8 mouse cellular contexts compared by ENCODE assay signal in the genomic region with DNA sequence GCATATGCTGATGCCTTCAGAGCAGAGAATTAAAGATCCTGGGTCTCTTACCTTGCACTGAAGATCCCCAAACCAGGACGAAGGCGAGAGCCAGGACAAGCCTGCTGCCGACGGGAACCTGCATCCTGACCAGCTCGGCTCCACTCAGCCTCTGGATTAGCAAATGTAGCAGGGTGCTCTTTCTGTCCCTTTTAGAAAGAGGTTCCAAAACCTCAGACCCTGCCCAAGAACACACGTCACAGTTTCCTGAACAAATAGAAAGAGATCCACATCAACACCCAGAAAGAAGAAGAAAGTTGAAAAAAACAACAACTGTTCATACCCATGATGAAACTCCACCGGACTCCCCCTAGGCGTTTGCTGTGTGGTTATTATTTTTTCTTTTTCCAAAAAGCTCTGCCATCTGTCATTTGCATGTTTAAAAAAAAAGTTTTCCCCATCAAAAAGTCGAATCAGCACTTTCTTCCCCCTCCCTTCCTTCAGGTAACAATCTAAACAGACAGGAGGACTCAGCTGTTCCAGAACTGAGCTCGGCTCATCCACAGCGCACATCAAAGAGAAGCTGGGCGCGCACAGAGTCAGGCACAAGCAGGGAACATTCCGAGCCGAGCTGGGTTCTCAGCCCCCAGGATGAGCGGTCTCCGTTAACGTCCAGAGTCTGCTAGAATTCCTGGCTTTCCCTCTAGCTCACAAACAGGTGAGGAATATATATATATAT. TPM values are rescaled to one million over a fixed set of nuclear protein-coding genes. Genes with fewer than 3 reads are reported as not detected.
DNase-seq lines count a peak whose midpoint lies in the region; ATAC-seq and TF ChIP-seq lines count a peak whose summit lies in the region.

No protein-coding gene starts in this region.

- H3K4me3 ChIP-seq in CH12.LX (replicated peaks in 1 of 3; ENCODE audit: low read depth in 2 of 3, low read length in 2 of 3, poor library complexity in 1 of 3): peak overlapping the region; percentile 46 to 76 (median 66)
- peak overlapping the region; percentile 28 for H3K4me3 ChIP-seq in hindbrain, embryonic 15.5 days
- peak overlapping the region; percentile 52 for H3K4me3 ChIP-seq in liver, adult 2 months (ENCODE audit: insufficient read depth, low read depth, low read length)
- peak overlapping the region; percentile 20 for H3K4me3 ChIP-seq in midbrain, embryonic 16.5 days (ENCODE audit: low read depth, low read length)

- no peaks in the 10 kb centered on the region for H3K36me3 ChIP-seq in CH12.LX (replicated peaks in 1 of 2; ENCODE audit: control insufficient read depth in 1 of 2, insufficient read depth in 1 of 2, low read length in 1 of 2)
- no peaks in the 10 kb centered on the region for H3K36me3 ChIP-seq in hindbrain, embryonic 15.5 days
- H3K36me3 ChIP-seq in liver, adult 2 months (ENCODE audit: control insufficient read depth, insufficient read depth, low read length): no peaks in the 10 kb centered on the region
- no peaks in the 10 kb centered on the region for H3K36me3 ChIP-seq in midbrain, embryonic 16.5 days (ENCODE audit: control insufficient read depth, insufficient read depth, low read length)

- in situ Hi-C loops in CH12.LX (cut with MboI; ENCODE audit: low pct_ligation_motif_present, low pct_unique_long_range_greater_than_20kb, low sequenced_read_pairs): loop anchor here (5.0 kb wide), 1 partner anchor 35 kb away; no protein-coding TSS in a partner anchor

- 21% methylated on average over 18 of the region's 18 CpGs for WGBS in hindbrain, embryonic 15.5 days
- WGBS in liver, adult 2 months: 10% methylated on average over 18 of the region's 18 CpGs
- 13% methylated on average over 18 of the region's 18 CpGs for WGBS in midbrain, embryonic 16.5 days

- peak; percentile 58 for TF ChIP-seq EP300 in CH12.LX (IDR thresholded peaks at IDR 0.05; ENCODE audit: low read length)

- dilution Hi-C loops in CH12.LX (cut with MboI; ENCODE audit: extremely low pct_ligation_motif_present, extremely low pct_unique_long_range_greater_than_20kb, low sequenced_read_pairs): no loop called here

- peak overlapping the region; percentile 91 for H3K4me2 ChIP-seq in CH12.LX (ENCODE audit: insufficient read depth, low read depth, poor library complexity, severe bottlenecking)
- peak overlapping the region; percentile 53 for H3K4me2 ChIP-seq in hindbrain, embryonic 15.5 days
- H3K4me2 ChIP-seq in midbrain, embryonic 16.5 days (ENCODE audit: low read length): peak overlapping the region; percentile 58

- H3K27ac ChIP-seq in CH12.LX (ENCODE audit: insufficient read depth, low read depth): peak overlapping the region; percentile 87
- H3K27ac ChIP-seq in hindbrain, embryonic 15.5 days (replicated peaks): no peak overlapping the region
- peak overlapping the region; percentile 63 for H3K27ac ChIP-seq in liver, adult 2 months (replicated peaks; ENCODE audit: insufficient read depth, low read depth, low read length)
- 0 out of 2 replicates have a peak overlapping the region, but pooled peaks have one; percentile 9 for H3K27ac ChIP-seq in midbrain, embryonic 16.5 days (ENCODE audit: low read length)

- no peak for TF ChIP-seq CTCF in CH12.LX (conservative IDR thresholded peaks at IDR 0.05 in 1 of 2, IDR thresholded peaks at IDR 0.05 in 1 of 2; ENCODE audit: low read depth in 2 of 2, low read length in 2 of 2)
- no peak for TF ChIP-seq CTCF in liver, adult 2 months (IDR thresholded peaks at IDR 0.05; ENCODE audit: low read depth, low read length)

- TF ChIP-seq POLR2A in CH12.LX (IDR thresholded peaks at IDR 0.05; ENCODE audit: low read depth, low read length): peak; percentile 94
- peak; percentile 51; the same call in 1 of the 2 replicates for TF ChIP-seq POLR2A in liver, adult 2 months (IDR thresholded peaks at IDR 0.05; ENCODE audit: extremely low read depth, insufficient read depth, low read length)

- peak overlapping the region; percentile 93 for H3K9ac ChIP-seq in CH12.LX (ENCODE audit: insufficient read depth, low read depth)
- H3K9ac ChIP-seq in hindbrain, embryonic 15.5 days: no peak overlapping the region
- peak overlapping the region; percentile 41; the same call in 1 of the 2 replicates for H3K9ac ChIP-seq in liver, adult 2 months (ENCODE audit: low read depth, low read length)
- H3K9ac ChIP-seq in midbrain, embryonic 16.5 days (ENCODE audit: low read depth, low read length): no peak overlapping the region

- H3K27me3 ChIP-seq in CH12.LX (replicated peaks): no peaks in the 10 kb centered on the region
- 0 out of 2 replicates have a peak, but pooled peaks cover 8% of the 10 kb centered on the region for H3K27me3 ChIP-seq in hindbrain, embryonic 15.5 days
- H3K27me3 ChIP-seq in liver, adult 2 months (ENCODE audit: control insufficient read depth, insufficient read depth, low read length): no peaks in the 10 kb centered on the region
- H3K27me3 ChIP-seq in midbrain, embryonic 16.5 days (ENCODE audit: control insufficient read depth, insufficient read depth, low read depth, low read length): no peaks in the 10 kb centered on the region

- H3K79me2 ChIP-seq in CH12.LX (replicated peaks; ENCODE audit: control insufficient read depth, extremely low read depth, insufficient read depth, poor library complexity, severe bottlenecking): peaks cover 40% of the 10 kb centered on the region
- H3K79me2 ChIP-seq in liver, adult 2 months (ENCODE audit: control insufficient read depth, insufficient read depth, low read length): peaks cover 2% of the 10 kb centered on the region; the same call in 1 of the 2 replicates

- peak; percentile 84 for DNase-seq in CH12.LX (ENCODE audit: extremely low read depth)
- peak; percentile 39 to 65 for DNase-seq in adrenal gland, postnatal 36 days
- DNase-seq in gastrocnemius, adult 18-20 months (ENCODE audit: low spot score): peak; percentile 79
- DNase-seq in liver, adult 2 months (ENCODE audit: extremely low read depth, low read depth, low spot score): peak; percentile 41
- DNase-seq in thymus, postnatal 0 days (ENCODE audit: low spot score): peak; percentile 76
- no peak for DNase-seq in right cerebral cortex, postnatal 10 days (ENCODE audit: low spot score in 2 of 2)

- peaks cover 8 to 59% of the 10 kb centered on the region in 2 experiments for H3K4me1 ChIP-seq in CH12.LX (ENCODE audit: control insufficient read depth in 1 of 2, insufficient read depth in 2 of 2)
- peaks cover 6% of the 10 kb centered on the region for H3K4me1 ChIP-seq in hindbrain, embryonic 15.5 days (replicated peaks)
- H3K4me1 ChIP-seq in liver, adult 2 months (ENCODE audit: control insufficient read depth, insufficient read depth, low read length): peaks cover 1% of the 10 kb centered on the region; the same call in 1 of the 2 replicates
- peaks cover 5% of the 10 kb centered on the region; the same call in 1 of the 2 replicates for H3K4me1 ChIP-seq in midbrain, embryonic 16.5 days (ENCODE audit: control insufficient read depth, insufficient read depth, low read length)

- TF ChIP-seq RAD21 in CH12.LX (IDR thresholded peaks at IDR 0.05; ENCODE audit: low read depth, low read length): no peak

- ATAC-seq in hindbrain, embryonic 15.5 days (ENCODE audit: low FRiP score, low read depth): no peak
- no peak for ATAC-seq in midbrain, embryonic 16.5 days

- peaks cover 2% of the 10 kb centered on the region for H3K9me3 ChIP-seq in CH12.LX (replicated peaks; ENCODE audit: low read length)
- no peaks in the 10 kb centered on the region for H3K9me3 ChIP-seq in hindbrain, embryonic 15.5 days
- H3K9me3 ChIP-seq in midbrain, embryonic 16.5 days (replicated peaks; ENCODE audit: control insufficient read depth, low read length, poor library complexity, severe bottlenecking): no peaks in the 10 kb centered on the region

RNA-seq across cellular contexts. Expression of a gene that starts 19.5 kb away (rescaled TPM):
- total RNA-seq in CH12.LX (2012; rRNA removed): 334 and 519 TPM in 2 replicates
- 516 and 530 TPM in 2 replicates for total RNA-seq in CH12.LX (2014; rRNA removed)
- 154 and 189 TPM in 2 replicates for polyA plus RNA-seq in CH12.LX (2012; ENCODE audit: insufficient read length, low read depth)
- 10 to 100 TPM; 40.5 to 65.4 TPM for total RNA-seq in adrenal gland, postnatal 36 days (2021)
- 10 to 100 TPM; 10.5 to 15.0 TPM for total RNA-seq in gastrocnemius, adult 18-20 months (2021)
- polyA plus RNA-seq in hindbrain, embryonic 15.5 days (2015; fragmentation: Nextera tagmentation; extraction: Ambion mirVana): 10.1 and 11.5 TPM in 2 replicates
- total RNA-seq in liver, adult 2 months (2014; rRNA removed): 11.9 and 15.9 TPM in 2 replicates
- polyA plus RNA-seq in liver, adult 2 months (2012; rRNA removed): 4.3 and 5.0 TPM in 2 replicates
- 9.4 and 9.6 TPM in 2 replicates for polyA plus RNA-seq in midbrain, embryonic 16.5 days (2015; fragmentation: Nextera tagmentation; extraction: Ambion mirVana)
- 306 and 319 TPM in 2 replicates for polyA plus RNA-seq in thymus, postnatal 0 days (2015; fragmentation: Nextera tagmentation; extraction: Ambion mirVana)

RNA-seq across cellular contexts. Expression of a gene that starts 21.1 kb away (rescaled TPM):
- total RNA-seq in CH12.LX (2012; rRNA removed) (14.2 and 17.1 TPM in 2 replicates), CH12.LX (2014; rRNA removed) (33.5 and 37.6 TPM in 2 replicates)
- 32.3 and 32.5 TPM in 2 replicates for polyA plus RNA-seq in CH12.LX (2012; ENCODE audit: insufficient read length, low read depth)
- 10 to 100 TPM; 50.6 to 59.9 TPM for total RNA-seq in adrenal gland, postnatal 36 days (2021)
- total RNA-seq in gastrocnemius, adult 18-20 months (2021): 10 to 100 TPM; 27.5 to 30.4 TPM
- polyA plus RNA-seq in hindbrain, embryonic 15.5 days (2015; fragmentation: Nextera tagmentation; extraction: Ambion mirVana): 53.9 and 57.2 TPM in 2 replicates
- total RNA-seq in liver, adult 2 months (2014; rRNA removed): 34.1 and 39.7 TPM in 2 replicates
- 7.2 and 7.7 TPM in 2 replicates for polyA plus RNA-seq in liver, adult 2 months (2012; rRNA removed)
- 55.9 and 59.0 TPM in 2 replicates for polyA plus RNA-seq in midbrain, embryonic 16.5 days (2015; fragmentation: Nextera tagmentation; extraction: Ambion mirVana)
- 63.8 and 67.8 TPM in 2 replicates for polyA plus RNA-seq in thymus, postnatal 0 days (2015; fragmentation: Nextera tagmentation; extraction: Ambion mirVana)

RNA-seq across cellular contexts. Expression of a gene that starts 58.2 kb away (rescaled TPM):
- total RNA-seq in CH12.LX (2012; rRNA removed) (41.5 and 45.7 TPM in 2 replicates), CH12.LX (2014; rRNA removed) (69.3 and 69.5 TPM in 2 replicates)
- 62.0 and 62.7 TPM in 2 replicates for polyA plus RNA-seq in CH12.LX (2012; ENCODE audit: insufficient read length, low read depth)
- total RNA-seq in adrenal gland, postnatal 36 days (2021): 10 to 100 TPM; 28.9 to 34.1 TPM
- total RNA-seq in gastrocnemius, adult 18-20 months (2021): 10 to 100 TPM; 14.2 to 16.0 TPM
- polyA plus RNA-seq in hindbrain, embryonic 15.5 days (2015; fragmentation: Nextera tagmentation; extraction: Ambion mirVana): 21.3 and 21.5 TPM in 2 replicates
- 18.8 and 19.1 TPM in 2 replicates for total RNA-seq in liver, adult 2 months (2014; rRNA removed)
- polyA plus RNA-seq in liver, adult 2 months (2012; rRNA removed): 10.5 and 12.1 TPM in 2 replicates
- polyA plus RNA-seq in midbrain, embryonic 16.5 days (2015; fragmentation: Nextera tagmentation; extraction: Ambion mirVana): 18.6 and 19.4 TPM in 2 replicates
- 20.7 and 21.6 TPM in 2 replicates for polyA plus RNA-seq in thymus, postnatal 0 days (2015; fragmentation: Nextera tagmentation; extraction: Ambion mirVana)

RNA-seq across cellular contexts. Expression of a gene that starts 58.5 kb away (rescaled TPM):
- total RNA-seq in CH12.LX (2012; rRNA removed): 0.68 and 0.97 TPM in 2 replicates
- 0.32 and 0.39 TPM in 2 replicates for total RNA-seq in CH12.LX (2014; rRNA removed)
- 0.14 and 0.27 TPM in 2 replicates for polyA plus RNA-seq in CH12.LX (2012; ENCODE audit: insufficient read length, low read depth)
- under 1 TPM; 0.43 to 0.53 TPM for total RNA-seq in adrenal gland, postnatal 36 days (2021)
- not detected for total RNA-seq in gastrocnemius, adult 18-20 months (2021)
- 0.91 and 0.98 TPM in 2 replicates for polyA plus RNA-seq in hindbrain, embryonic 15.5 days (2015; fragmentation: Nextera tagmentation; extraction: Ambion mirVana)
- 0.09 and 0.27 TPM in 2 replicates for total RNA-seq in liver, adult 2 months (2014; rRNA removed)
- 0.12 TPM in 1 of 2 replicates, not detected in the other for polyA plus RNA-seq in liver, adult 2 months (2012; rRNA removed)
- polyA plus RNA-seq in midbrain, embryonic 16.5 days (2015; fragmentation: Nextera tagmentation; extraction: Ambion mirVana): 1.2 and 1.4 TPM in 2 replicates
- polyA plus RNA-seq in thymus, postnatal 0 days (2015; fragmentation: Nextera tagmentation; extraction: Ambion mirVana): 0.69 and 0.95 TPM in 2 replicates

Comparison
In these comparisons a context has a peak if more than half of its experiments do, and no peak if none do; other contexts are left out.
1. DNase-seq: peak in CH12.LX (single experiment), adrenal gland, postnatal 36 days (2 of 2), gastrocnemius, adult 18-20 months (single experiment), liver, adult 2 months (single experiment) and thymus, postnatal 0 days (single experiment); none in right cerebral cortex, postnatal 10 days (0 of 2).
2. H3K9ac ChIP-seq: peak in CH12.LX (single experiment) and liver, adult 2 months (single experiment); none in hindbrain, embryonic 15.5 days (single experiment) and midbrain, embryonic 16.5 days (single experiment).
3. RNA of a gene that starts 19.5 kb away (polyA plus RNA-seq): 306 to 319 TPM in thymus, postnatal 0 days and 154 to 189 TPM in CH12.LX; 10.1 to 11.5 TPM in hindbrain, embryonic 15.5 days, 9.4 to 9.6 TPM in midbrain, embryonic 16.5 days and 4.3 to 5.0 TPM in liver, adult 2 months; every median in the first group is over 10 times any median in the second.
4. Peak in every context shown above with its lines, with median percentiles within 50 percentile points of each other: H3K4me2 ChIP-seq and H3K4me3 ChIP-seq.